Mouse (Mus musculus) liver, postnatal 0 days (tissue): ENCODE data around the gene Nat8f1. TPM values are rescaled to one million over a fixed set of nuclear protein-coding genes. Genes with fewer than 3 reads are reported as not detected.
"Not testable (repeated sequence)": the region's sequence is repeated elsewhere in the genome, so short reads cannot be mapped to it uniquely, and the experiment has no call there.

Experiments used
- ATAC-seq: fragments of 200-750 bp; cut with Nextera tagmentation; 2 replicates; pipeline ENCODE4 v1.8.0; 2017; ENCODE audit warnings: mild to moderate bottlenecking, moderate library complexity
- DNase-seq: peaks from one replicate; pipeline ENCODE4 v3.0.0-alpha.2; 2016
- H3K27ac ChIP-seq: fragments of 300-500 bp; sonication (generic); 2 replicates; pipeline ENCODE4 v1.5.1; 2014; ENCODE audit warnings: antibody characterized with exemption, moderate library complexity, mild to moderate bottlenecking, low read depth
- H3K27me3 ChIP-seq: fragments of 300-500 bp; sonication (generic); 2 replicates; pipeline ENCODE4 v1.6.1; 2014; ENCODE audit warnings: low read length, control low read depth, mixed read lengths; ENCODE audit not compliant: insufficient read depth
- H3K36me3 ChIP-seq: fragments of 300-500 bp; sonication (generic); replicated peaks from 2 replicates; pipeline ENCODE4 v1.6.1; 2014; ENCODE audit warnings: mild to moderate bottlenecking, control low read depth, low read length, moderate library complexity, mixed read lengths; ENCODE audit not compliant: insufficient read depth
- H3K4me1 ChIP-seq: fragments of 300-500 bp; sonication (generic); 2 replicates; pipeline ENCODE4 v1.6.1; 2014; ENCODE audit warnings: antibody characterized with exemption, mild to moderate bottlenecking, control low read depth; ENCODE audit not compliant: insufficient read depth
- H3K4me2 ChIP-seq: fragments of 300-500 bp; sonication (generic); 2 replicates; pipeline ENCODE4 v1.6.1; 2014; ENCODE audit warnings: low read depth, mild to moderate bottlenecking, low read length, moderate library complexity, mixed read lengths
- H3K4me3 ChIP-seq: fragments of 300-500 bp; sonication (generic); 2 replicates; pipeline ENCODE4 v1.5.1; 2014; ENCODE audit warnings: low read depth, low read length
- H3K9ac ChIP-seq: fragments of 300-500 bp; sonication (generic); replicated peaks from 2 replicates; pipeline ENCODE4 v1.6.1; 2014; ENCODE audit warnings: mild to moderate bottlenecking, moderate library complexity
- H3K9me3 ChIP-seq: fragments of 300-500 bp; sonication (generic); 2 replicates; pipeline ENCODE4 v1.6.1; 2016; ENCODE audit warnings: mild to moderate bottlenecking, control low read depth, low read length, mixed read lengths
- CTCF ChIP-seq: sonication (generic); IDR thresholded peaks from 2 replicates; pipeline ENCODE4 v1.5.1; 2016; ENCODE audit warnings: antibody characterized with exemption, low read depth
- EP300 ChIP-seq: IDR thresholded peaks from 2 replicates; pipeline ENCODE4 v1.6.1; 2016; ENCODE audit warnings: antibody characterized with exemption, low read depth, mild to moderate bottlenecking
- WGBS: fragments of 180-500 bp; shearing (Covaris S2); extraction: QIAGEN DNeasy Blood & Tissue Kit; methylation state at CpG from one replicate; pipeline ENCODE4 v1.1.7; 2014; ENCODE audit not compliant: insufficient replicate concordance; 5-methylcytosine and 5-hydroxymethylcytosine counted together
- polyA plus RNA-seq: library from polyadenylated mRNA; unstranded; fragments of >200 nt; fragmentation: Nextera tagmentation; extraction: Ambion mirVana; gene quantifications from 2 replicates; pipeline ENCODE4 v1.2.1, GENCODE M21; 2015

The Nat8f1 gene
- polyA plus RNA-seq, 1 experiment from 2014 or later, result 37.4 TPM

GRCm38 (mm10) chr6:85938701-85939100 lies 23.2 kb upstream of the Nat8f1 start:
- H3K27me3 ChIP-seq, result no peaks in the 10 kb centered on the region
- H3K4me3 ChIP-seq, result no peak overlapping the region
- no peak overlapping the region for H3K27ac ChIP-seq
- 69% methylated on average over 10 of the region's 10 CpGs for WGBS
- H3K36me3 ChIP-seq, result peaks cover 11% of the 10 kb centered on the region
- TF ChIP-seq EP300, result no peak
- H3K4me2 ChIP-seq, result no peak overlapping the region
- H3K4me1 ChIP-seq, result peaks cover 11% of the 10 kb centered on the region
- DNase-seq (no peak), ATAC-seq (no peak)
- H3K9ac ChIP-seq, result no peak overlapping the region
- H3K9me3 ChIP-seq, result no peaks in the 10 kb centered on the region

GRCm38 (mm10) chr6:85936508-85937465 lies 21.3 kb upstream of the Nat8f1 start:
- DNase-seq (peak; percentile 85), ATAC-seq (peak; percentile 94)
- peak; percentile 77 for TF ChIP-seq CTCF
- 1% methylated on average over 30 of the region's 50 CpGs for WGBS
- H3K9me3 ChIP-seq, H3K27me3 ChIP-seq, H3K36me3 ChIP-seq: not testable (repeated sequence)
- H3K4me2 ChIP-seq, result peak overlapping the region; percentile 70
- H3K27ac ChIP-seq, result peak overlapping the region; percentile 76
- peaks cover 11% of the 10 kb centered on the region for H3K4me1 ChIP-seq
- H3K4me3 ChIP-seq, result peak overlapping the region; percentile 60
- H3K9ac ChIP-seq, result peak overlapping the region; percentile 64

GRCm38 (mm10) chr6:85935646-85936045 lies 20.2 kb upstream of the Nat8f1 start:
- no peak for DNase-seq
- Histone ChIP-seq H3K4me1 (peaks cover 11% of the 10 kb centered on the region), H3K9me3 (no peaks in the 10 kb centered on the region), H3K4me3 (no peak overlapping the region), H3K4me2 (no peak overlapping the region), H3K27me3 (no peaks in the 10 kb centered on the region), H3K36me3 (no peaks in the 10 kb centered on the region), H3K27ac (no peak overlapping the region), H3K9ac (no peak overlapping the region)
- ATAC-seq, result no peak
- TF ChIP-seq CTCF (peak; percentile 33; the same call in 1 of the 2 replicates), EP300 (no peak)
- WGBS, result 63% methylated on average over 3 of the region's 3 CpGs

GRCm38 (mm10) chr6:85934047-85934446 lies 18.6 kb upstream of the Nat8f1 start:
- Histone ChIP-seq H3K4me1 (peaks cover 15% of the 10 kb centered on the region), H3K9ac (no peak overlapping the region), H3K4me2 (no peak overlapping the region), H3K36me3 (peaks cover 11% of the 10 kb centered on the region), H3K27ac (peak overlapping the region; percentile 45; the same call in 1 of the 2 replicates), H3K9me3 (no peaks in the 10 kb centered on the region), H3K27me3 (no peaks in the 10 kb centered on the region), H3K4me3 (no peak overlapping the region)
- TF ChIP-seq EP300, result no peak
- no peak for TF ChIP-seq CTCF
- no peak for ATAC-seq
- peak; percentile 27 for DNase-seq
- WGBS, result 56% methylated on average over 8 of the region's 8 CpGs

GRCm38 (mm10) chr6:85929312-85929711 lies 13.8 kb upstream of the Nat8f1 start:
- TF ChIP-seq EP300 (no peak), CTCF (no peak)
- peak; percentile 81 for ATAC-seq
- Histone ChIP-seq H3K36me3 (peaks cover 35% of the 10 kb centered on the region), H3K4me3 (no peak overlapping the region), H3K9ac (no peak overlapping the region), H3K4me1 (0 out of 2 replicates have a peak, but pooled peaks cover 4% of the 10 kb centered on the region), H3K4me2 (no peak overlapping the region), H3K27ac (peak overlapping the region; percentile 74), H3K27me3 (no peaks in the 10 kb centered on the region), H3K9me3 (no peaks in the 10 kb centered on the region)
- no peak for DNase-seq
- 42% methylated on average over 1 of the region's 1 CpGs for WGBS
